Mouse (Mus musculus): ENCODE results near the gene Eml2. TPM values are rescaled to one million over a fixed set of nuclear protein-coding genes. Genes with fewer than 3 reads are reported as not detected.

The Eml2 gene
- polyA plus RNA-seq, 1 experiment from 2014 or later = 8.9 TPM

GRCm38 (mm10) chr7:19210010-19210409 lies 33.8 kb downstream of the Eml2 start:
- Histone ChIP-seq H3K27ac (no peak overlapping the region), H3K4me3 (no peak overlapping the region), H3K9ac (no peak overlapping the region), H3K36me3 (replicated peaks) (no peaks in the 10 kb centered on the region), H3K9me3 (no peaks in the 10 kb centered on the region), H3K4me1 (peaks cover 10% of the 10 kb centered on the region), H3K4me2 (no peak overlapping the region), H3K27me3 (replicated peaks) (peaks cover 7% of the 10 kb centered on the region; the same call in 1 of the 2 replicates)
- 92% methylated on average over 5 of the region's 5 CpGs for WGBS
- ATAC-seq (replicated peaks) = no peak

DNA sequence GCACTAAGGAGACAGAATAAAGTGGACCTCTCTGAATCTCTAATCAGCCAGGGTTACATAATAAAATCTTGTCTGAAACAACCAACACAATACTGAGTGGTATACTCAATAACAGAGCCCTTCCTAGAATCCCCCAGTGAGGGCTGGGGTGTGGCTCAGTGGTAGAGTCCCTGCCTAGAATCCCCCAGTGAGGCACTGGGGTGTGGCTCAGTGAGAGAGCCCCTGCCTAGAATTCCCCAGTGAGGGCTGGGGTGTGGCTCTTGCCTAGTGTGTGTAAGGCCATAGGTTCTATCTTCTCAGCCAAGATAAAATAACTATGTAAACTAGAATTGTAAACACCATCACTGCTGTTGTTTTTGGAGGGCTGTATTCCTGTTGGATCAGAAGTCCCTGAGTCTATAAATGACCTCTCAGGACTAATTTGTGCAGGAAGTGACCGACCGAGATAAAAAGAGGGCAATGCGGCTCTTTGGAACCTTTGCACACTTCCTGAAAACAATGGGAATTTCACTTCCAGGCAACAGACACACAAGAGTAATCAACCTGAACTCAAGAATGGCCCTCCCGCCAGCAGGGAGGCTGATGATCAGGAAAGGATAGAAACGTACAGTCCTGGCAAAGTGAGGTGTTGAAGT lies 34.9 kb downstream of the Eml2 start:
- ATAC-seq (replicated peaks) = no peak

DNA sequence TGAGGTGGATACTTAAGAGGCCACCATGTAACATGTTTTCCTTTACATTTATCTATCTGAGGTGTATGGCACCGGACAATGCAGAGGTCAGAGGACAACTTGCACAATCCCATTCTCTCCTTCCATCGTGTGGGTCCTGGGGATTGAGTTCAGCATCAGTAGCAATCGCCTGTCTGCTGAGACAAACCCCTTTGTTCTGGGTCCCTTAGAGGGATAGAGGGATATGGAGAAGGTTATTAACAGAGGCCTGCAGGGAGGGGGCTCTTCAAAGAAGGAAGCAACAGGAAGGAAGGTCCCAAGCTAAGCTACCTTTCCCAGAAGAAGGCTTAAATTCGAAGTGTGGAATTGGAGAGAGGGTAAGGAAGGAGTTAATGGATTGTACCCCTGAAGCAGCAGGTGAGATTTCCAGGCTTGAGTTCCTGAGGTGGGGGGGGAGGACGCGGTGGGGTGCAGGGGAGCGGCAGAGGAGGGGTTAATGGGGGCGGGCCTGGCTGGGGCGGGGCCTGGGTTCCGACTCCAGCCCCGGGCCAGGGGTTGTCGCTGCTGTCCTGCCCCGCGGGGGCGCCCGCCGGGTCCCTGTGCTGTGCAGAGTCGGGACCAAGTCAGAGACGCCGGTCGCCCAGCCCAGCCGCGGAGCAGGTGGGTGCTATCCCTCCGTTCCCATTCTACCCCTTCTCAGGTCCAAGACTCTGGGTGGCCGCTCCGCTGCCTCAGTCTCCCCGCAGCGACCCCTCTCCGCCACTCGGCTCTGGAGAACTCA lies 36.0 kb downstream of the Eml2 start, which contains the start of gene Gpr4:
Gene Gpr4, plus strand, starts transcription at position 543 of the 760 bp plus-strand sequence.
- 1% methylated on average over 30 of the region's 30 CpGs for WGBS
- no peaks in the 10 kb centered on the region for H3K9me3 ChIP-seq
- peak; percentile 65 for ATAC-seq (replicated peaks)
- H3K27me3 ChIP-seq (replicated peaks) = peaks cover 7% of the 10 kb centered on the region; the same call in 1 of the 2 replicates
- H3K36me3 ChIP-seq (replicated peaks) = no peaks in the 10 kb centered on the region
- peaks cover 10% of the 10 kb centered on the region for H3K4me1 ChIP-seq
- peak within 1 kb of the TSS; percentile 51 for H3K9ac ChIP-seq
- peak within 1 kb of the TSS; percentile 94 for H3K4me2 ChIP-seq
- no peak within 1 kb of the TSS for H3K27ac ChIP-seq
- peak within 1 kb of the TSS; percentile 48 for H3K4me3 ChIP-seq

More for the DNA sequence above, 34.9 kb downstream of the Eml2 start:
- H3K4me1 ChIP-seq = peaks cover 10% of the 10 kb centered on the region
- H3K4me3 ChIP-seq = no peak overlapping the region
- H3K4me2 ChIP-seq = no peak overlapping the region
- no peaks in the 10 kb centered on the region for H3K36me3 ChIP-seq (replicated peaks)
- no peak overlapping the region for H3K9ac ChIP-seq
- H3K27ac ChIP-seq = no peak overlapping the region
- peaks cover 7% of the 10 kb centered on the region; the same call in 1 of the 2 replicates for H3K27me3 ChIP-seq (replicated peaks)
- H3K9me3 ChIP-seq = no peaks in the 10 kb centered on the region
- 41% methylated on average over 5 of the region's 5 CpGs for WGBS

GRCm38 (mm10) chr7:19213385-19213784 lies 37.2 kb downstream of the Eml2 start:
- 63% methylated on average over 2 of the region's 2 CpGs for WGBS
- Histone ChIP-seq H3K27ac (no peak overlapping the region), H3K9me3 (no peaks in the 10 kb centered on the region), H3K27me3 (replicated peaks) (peaks cover 7% of the 10 kb centered on the region; the same call in 1 of the 2 replicates), H3K36me3 (replicated peaks) (no peaks in the 10 kb centered on the region), H3K4me3 (peak overlapping the region; percentile 48; the same call in 1 of the 2 replicates), H3K9ac (no peak overlapping the region), H3K4me1 (peaks cover 10% of the 10 kb centered on the region), H3K4me2 (no peak overlapping the region)
- no peak for ATAC-seq (replicated peaks)

DNA sequence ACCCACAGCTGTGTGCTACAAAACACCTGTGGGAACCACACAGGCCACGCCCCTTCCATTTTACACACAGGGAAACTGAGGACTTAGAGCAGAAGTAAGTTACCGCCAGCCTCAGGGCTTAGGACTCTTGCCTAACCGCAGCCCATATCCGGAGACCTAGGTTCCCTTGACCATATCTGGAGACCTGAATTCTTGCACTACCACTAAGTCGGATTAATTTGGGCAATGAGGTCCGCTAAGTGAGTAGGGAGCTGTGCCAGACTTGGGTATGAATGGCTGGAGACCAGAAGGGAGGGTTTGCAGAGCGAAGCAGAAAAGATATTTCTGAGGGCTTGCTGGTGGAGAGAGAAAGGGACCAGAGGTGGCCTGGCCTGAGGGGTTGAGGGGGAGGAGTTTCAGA lies 38.1 kb downstream of the Eml2 start:
- 75% methylated on average over 7 of the region's 7 CpGs for WGBS
- H3K27me3 ChIP-seq (replicated peaks) = peaks cover 7% of the 10 kb centered on the region; the same call in 1 of the 2 replicates
- H3K9me3 ChIP-seq = no peaks in the 10 kb centered on the region
- no peak overlapping the region for H3K4me3 ChIP-seq
- no peak overlapping the region for H3K4me2 ChIP-seq
- ATAC-seq (replicated peaks) = no peak
- no peak overlapping the region for H3K9ac ChIP-seq
- H3K27ac ChIP-seq = no peak overlapping the region
- H3K4me1 ChIP-seq = peaks cover 10% of the 10 kb centered on the region
- H3K36me3 ChIP-seq (replicated peaks) = no peaks in the 10 kb centered on the region

- H3K27ac ChIP-seq = no peak overlapping the region
- H3K4me1 ChIP-seq = peaks cover 10% of the 10 kb centered on the region
- no peak overlapping the region for H3K9ac ChIP-seq
- WGBS = 71% methylated on average over 9 of the region's 9 CpGs
- H3K36me3 ChIP-seq (replicated peaks) = no peaks in the 10 kb centered on the region
- no peak overlapping the region for H3K4me3 ChIP-seq
- no peak overlapping the region for H3K4me2 ChIP-seq
- peaks cover 7% of the 10 kb centered on the region; the same call in 1 of the 2 replicates for H3K27me3 ChIP-seq (replicated peaks)
- ATAC-seq (replicated peaks) = no peak
- no peaks in the 10 kb centered on the region for H3K9me3 ChIP-seq
Measured at GRCm38 (mm10) chr7:19214940-19215339, 38.7 kb downstream of the Eml2 start.

- 65% methylated on average over 5 of the region's 5 CpGs for WGBS
- ATAC-seq (replicated peaks) = no peak
Measured at GRCm38 (mm10) chr7:19217492-19217891, 41.3 kb downstream of the Eml2 start.

DNA sequence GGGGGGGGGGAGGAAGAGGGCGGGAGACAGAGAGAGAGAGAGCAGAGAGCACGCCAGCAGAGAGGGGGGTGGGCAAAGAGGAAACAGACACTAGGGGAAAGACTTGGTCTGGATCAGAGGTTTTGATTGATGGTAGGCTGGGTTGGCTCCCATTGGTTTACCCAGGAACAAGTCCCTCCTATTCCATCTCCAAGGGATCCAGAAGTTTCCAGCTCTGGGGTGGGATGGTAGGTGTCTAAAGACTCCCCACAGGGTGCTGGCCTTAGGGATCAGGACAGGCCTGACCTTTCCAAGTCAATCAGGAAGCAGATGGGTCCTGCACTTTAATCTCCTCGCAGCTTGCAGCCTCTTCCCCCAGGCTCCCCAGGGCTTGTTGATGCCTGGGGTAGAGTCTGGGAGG lies 41.7 kb downstream of the Eml2 start:
- H3K4me3 ChIP-seq = no peak overlapping the region
- no peaks in the 10 kb centered on the region for H3K36me3 ChIP-seq (replicated peaks)
- no peak overlapping the region for H3K9ac ChIP-seq
- no peak overlapping the region for H3K4me2 ChIP-seq
- 18% methylated on average over 1 of the region's 3 CpGs for WGBS
- ATAC-seq (replicated peaks) = no peak
- H3K4me1 ChIP-seq = no peaks in the 10 kb centered on the region
- H3K27me3 ChIP-seq (replicated peaks) = 0 out of 2 replicates have a peak, but pooled peaks cover 3% of the 10 kb centered on the region
- no peak overlapping the region for H3K27ac ChIP-seq
- H3K9me3 ChIP-seq = no peaks in the 10 kb centered on the region

More at GRCm38 (mm10) chr7:19217492-19217891, 41.3 kb downstream of the Eml2 start:
- H3K9ac ChIP-seq = no peak overlapping the region
- no peak overlapping the region for H3K27ac ChIP-seq
- no peak overlapping the region for H3K4me3 ChIP-seq
- no peaks in the 10 kb centered on the region for H3K9me3 ChIP-seq
- H3K36me3 ChIP-seq (replicated peaks) = no peaks in the 10 kb centered on the region
- H3K4me1 ChIP-seq = peaks cover 1% of the 10 kb centered on the region; the same call in 1 of the 2 replicates
- H3K27me3 ChIP-seq (replicated peaks) = 0 out of 2 replicates have a peak, but pooled peaks cover 3% of the 10 kb centered on the region
- H3K4me2 ChIP-seq = no peak overlapping the region

DNA sequence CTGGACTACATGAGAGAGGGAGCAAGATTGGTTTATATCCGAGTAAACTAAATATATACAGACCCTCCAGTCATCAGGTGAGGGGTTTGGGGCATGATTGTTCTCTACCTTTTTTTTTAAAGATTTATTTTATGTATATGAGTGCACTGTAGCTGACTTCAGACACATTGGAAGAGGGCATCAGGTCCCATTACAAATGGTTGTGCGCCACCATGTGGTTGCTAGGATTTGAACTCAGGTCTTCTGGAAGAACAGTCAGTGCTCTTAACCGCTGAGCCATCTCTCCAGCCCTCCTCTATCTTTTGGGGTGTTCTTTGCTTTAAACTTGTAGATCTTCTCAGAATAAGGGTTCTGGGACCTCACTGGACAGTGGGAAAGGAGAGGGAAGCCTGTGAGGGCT lies 43.8 kb downstream of the Eml2 start:
- H3K4me1 ChIP-seq = no peaks in the 10 kb centered on the region
- no peak overlapping the region for H3K27ac ChIP-seq
- H3K9me3 ChIP-seq = no peaks in the 10 kb centered on the region
- no peak overlapping the region for H3K4me3 ChIP-seq
- no peak overlapping the region for H3K4me2 ChIP-seq
- no peaks in the 10 kb centered on the region for H3K36me3 ChIP-seq (replicated peaks)
- H3K27me3 ChIP-seq (replicated peaks) = no peaks in the 10 kb centered on the region
- 64% methylated on average over 3 of the region's 3 CpGs for WGBS
- no peak overlapping the region for H3K9ac ChIP-seq
- no peak for ATAC-seq (replicated peaks)

DNA sequence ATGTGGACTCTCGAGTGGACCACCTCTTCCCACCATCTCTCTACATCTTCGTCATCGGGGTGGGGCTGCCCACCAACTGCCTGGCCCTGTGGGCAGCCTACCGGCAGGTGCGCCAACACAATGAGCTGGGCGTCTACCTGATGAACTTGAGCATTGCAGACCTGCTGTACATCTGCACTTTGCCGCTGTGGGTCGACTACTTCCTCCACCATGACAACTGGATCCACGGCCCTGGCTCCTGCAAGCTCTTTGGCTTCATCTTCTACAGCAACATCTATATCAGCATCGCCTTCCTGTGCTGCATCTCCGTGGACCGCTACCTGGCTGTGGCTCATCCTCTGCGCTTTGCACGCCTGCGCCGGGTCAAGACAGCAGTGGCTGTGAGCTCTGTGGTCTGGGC lies 46.0 kb downstream of the Eml2 start:
- no peak overlapping the region for H3K4me3 ChIP-seq
- H3K36me3 ChIP-seq (replicated peaks) = no peaks in the 10 kb centered on the region
- no peaks in the 10 kb centered on the region for H3K27me3 ChIP-seq (replicated peaks)
- H3K27ac ChIP-seq = no peak overlapping the region
- no peaks in the 10 kb centered on the region for H3K9me3 ChIP-seq
- ATAC-seq (replicated peaks) = no peak
- no peak overlapping the region for H3K9ac ChIP-seq
- H3K4me2 ChIP-seq = no peak overlapping the region
- 95% methylated on average over 16 of the region's 16 CpGs for WGBS
- H3K4me1 ChIP-seq = peaks cover 7% of the 10 kb centered on the region

DNA sequence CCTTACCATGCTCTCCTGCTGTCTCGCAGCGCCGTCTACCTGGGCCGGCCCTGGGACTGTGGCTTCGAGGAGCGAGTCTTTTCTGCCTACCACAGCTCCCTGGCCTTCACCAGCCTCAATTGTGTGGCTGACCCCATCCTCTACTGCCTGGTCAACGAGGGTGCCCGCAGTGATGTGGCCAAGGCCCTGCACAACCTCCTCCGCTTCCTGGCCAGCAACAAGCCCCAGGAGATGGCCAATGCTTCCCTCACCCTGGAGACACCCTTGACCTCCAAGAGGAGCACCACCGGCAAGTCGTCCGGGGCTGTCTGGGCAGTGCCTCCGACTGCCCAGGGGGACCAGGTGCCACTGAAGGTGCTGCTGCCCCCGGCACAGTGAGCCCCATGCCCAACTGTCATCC lies 46.7 kb downstream of the Eml2 start:
- H3K4me2 ChIP-seq = no peak overlapping the region
- no peak for ATAC-seq (replicated peaks)
- H3K27ac ChIP-seq = no peak overlapping the region
- no peaks in the 10 kb centered on the region for H3K9me3 ChIP-seq
- WGBS = 89% methylated on average over 14 of the region's 14 CpGs
- no peak overlapping the region for H3K4me3 ChIP-seq
- no peak overlapping the region for H3K9ac ChIP-seq
- H3K4me1 ChIP-seq = peaks cover 10% of the 10 kb centered on the region
- H3K27me3 ChIP-seq (replicated peaks) = no peaks in the 10 kb centered on the region
- H3K36me3 ChIP-seq (replicated peaks) = no peaks in the 10 kb centered on the region

DNA sequence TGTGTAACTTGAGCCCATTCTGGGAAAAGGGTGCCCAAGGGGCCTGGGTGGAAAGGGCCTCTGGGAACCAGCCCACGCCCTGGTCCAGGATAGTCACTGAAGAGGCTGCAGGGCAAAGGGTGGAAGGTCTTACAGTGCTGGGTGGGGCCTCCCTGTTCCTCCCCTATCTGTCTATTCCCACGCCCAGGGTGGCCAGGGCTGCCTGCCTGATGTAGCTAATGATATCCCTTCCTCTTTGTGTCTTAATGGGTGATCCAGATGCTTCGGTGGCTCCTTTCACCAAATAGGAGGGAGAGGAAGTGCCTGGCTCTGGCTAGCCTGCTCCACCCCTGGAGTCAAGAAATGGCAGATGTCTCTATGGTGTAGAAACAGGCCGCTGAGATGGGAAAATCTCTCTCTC lies 48.7 kb downstream of the Eml2 start:
- H3K4me1 ChIP-seq = peaks cover 19% of the 10 kb centered on the region
- 80% methylated on average over 4 of the region's 4 CpGs for whole genome bisulfite sequencing
- no peak overlapping the region for H3K27ac ChIP-seq
- H3K9me3 ChIP-seq = no peaks in the 10 kb centered on the region
- no peak overlapping the region for H3K4me3 ChIP-seq
- no peak overlapping the region for H3K4me2 ChIP-seq
- ATAC-seq (replicated peaks) = no peak
- H3K9ac ChIP-seq = no peak overlapping the region
- no peaks in the 10 kb centered on the region for H3K27me3 ChIP-seq (replicated peaks)
- H3K36me3 ChIP-seq (replicated peaks) = no peaks in the 10 kb centered on the region

Measured in midbrain, embryonic 15.5 days (tissue).